Mouse (Mus musculus): Measurements from ENCODE around the gene Polr2h.
A peak's percentile ranks its signal among the peaks of the same experiment; 100 is the strongest.
"Not testable (repeated sequence)": the region's sequence is repeated elsewhere in the genome, so short reads cannot be mapped to it uniquely, and the experiment has no call there.

Gene Polr2h

GRCm38 (mm10) chr16:20717181-20717977 is at the start of gene Polr2h, which contains the start of gene Clcn2:
Gene Polr2h (plus strand): TSS chr16:20717665.
Gene Clcn2 (minus strand): TSS chr16:20717746.
- DNase-seq (ENCODE audit: low read depth), result peak; percentile 98

GRCm38 (mm10) chr16:20668013-20668412 is 49.5 kb upstream of the Polr2h start, which contains the start of gene Eif4g1:
Gene Eif4g1 (plus strand): TSS chr16:20668313.
- not testable (repeated sequence) for DNase-seq (ENCODE audit: low read depth)

- no peak for DNase-seq (ENCODE audit: low read depth)
Measured at GRCm38 (mm10) chr16:20670291-20670690, 47.2 kb upstream of the Polr2h start.

DNA sequence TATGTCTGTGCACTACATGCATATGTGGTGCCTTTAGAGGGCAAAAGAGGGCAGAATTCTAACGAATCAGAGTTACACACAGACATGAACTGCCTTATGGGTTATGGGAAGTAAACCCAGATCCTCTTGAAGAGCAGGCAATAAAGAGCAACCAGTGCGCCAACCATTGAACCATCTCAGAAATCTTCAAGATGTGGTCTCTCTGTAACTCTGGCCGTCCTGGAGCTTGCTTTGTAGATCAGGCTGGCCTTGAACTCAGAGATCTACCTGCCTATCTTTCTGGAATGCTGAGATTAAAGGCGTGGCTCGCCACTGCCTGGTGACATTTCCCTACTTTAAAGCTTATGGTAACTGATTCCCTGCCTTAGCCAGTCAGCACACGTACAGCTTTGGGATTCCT is 45.6 kb upstream of the Polr2h start:
- DNase-seq (ENCODE audit: low read depth), result peak; percentile 56

GRCm38 (mm10) chr16:20672500-20672902 is 45.0 kb upstream of the Polr2h start:
- DNase-seq (ENCODE audit: low read depth), result peak; percentile 94

GRCm38 (mm10) chr16:20672965-20673705 is 44.3 kb upstream of the Polr2h start:
- peak; percentile 49 for DNase-seq (ENCODE audit: low read depth)

- DNase-seq (ENCODE audit: low read depth), result peak; percentile 45
Measured at GRCm38 (mm10) chr16:20673706-20674303, 43.7 kb upstream of the Polr2h start.

- no peak for DNase-seq (ENCODE audit: low read depth)
Measured at GRCm38 (mm10) chr16:20675213-20675612, 42.3 kb upstream of the Polr2h start.

- peak; percentile 34 for DNase-seq (ENCODE audit: low read depth)
Measured at GRCm38 (mm10) chr16:20676702-20677101, 40.8 kb upstream of the Polr2h start.

- no peak for DNase-seq (ENCODE audit: low read depth)
Measured at GRCm38 (mm10) chr16:20677380-20677779, 40.1 kb upstream of the Polr2h start.

DNA sequence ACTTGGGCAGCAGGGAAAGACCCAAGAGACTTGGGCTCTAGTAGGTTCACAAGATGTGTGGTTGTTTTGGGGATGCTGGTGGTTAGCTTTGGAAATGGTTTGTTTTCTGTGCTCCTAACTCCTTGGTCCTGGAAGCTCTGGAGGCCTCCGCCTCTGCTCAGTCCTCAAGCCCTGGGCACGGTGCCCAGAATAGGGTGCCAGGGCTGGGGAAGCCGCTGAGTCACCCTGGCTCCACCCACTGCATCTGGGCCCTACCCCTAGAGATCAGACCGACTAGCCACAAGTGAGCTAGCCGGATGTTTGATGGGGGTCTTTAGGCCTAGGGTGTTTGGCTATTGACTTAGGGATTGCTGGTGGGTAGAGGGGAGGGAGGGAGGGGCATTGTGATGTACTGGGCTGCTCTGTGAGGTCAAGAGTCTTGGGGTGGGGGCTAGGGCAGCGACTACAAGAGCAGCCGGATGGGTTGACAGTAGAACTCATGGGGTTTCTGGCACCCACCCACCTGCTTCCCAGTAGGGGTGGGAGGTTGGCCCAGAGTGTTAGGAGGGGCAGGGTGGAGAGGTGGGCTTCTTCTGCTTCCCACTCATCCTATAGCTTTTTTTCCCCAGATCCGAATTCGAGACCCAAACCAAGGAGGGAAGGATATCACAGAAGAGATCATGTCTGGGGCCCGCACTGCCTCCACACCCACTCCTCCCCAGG is 39.3 kb upstream of the Polr2h start:
- DNase-seq (ENCODE audit: low read depth), result no peak

- no peak for DNase-seq (ENCODE audit: low read depth)
Measured at GRCm38 (mm10) chr16:20690774-20691173, 26.7 kb upstream of the Polr2h start.

DNA sequence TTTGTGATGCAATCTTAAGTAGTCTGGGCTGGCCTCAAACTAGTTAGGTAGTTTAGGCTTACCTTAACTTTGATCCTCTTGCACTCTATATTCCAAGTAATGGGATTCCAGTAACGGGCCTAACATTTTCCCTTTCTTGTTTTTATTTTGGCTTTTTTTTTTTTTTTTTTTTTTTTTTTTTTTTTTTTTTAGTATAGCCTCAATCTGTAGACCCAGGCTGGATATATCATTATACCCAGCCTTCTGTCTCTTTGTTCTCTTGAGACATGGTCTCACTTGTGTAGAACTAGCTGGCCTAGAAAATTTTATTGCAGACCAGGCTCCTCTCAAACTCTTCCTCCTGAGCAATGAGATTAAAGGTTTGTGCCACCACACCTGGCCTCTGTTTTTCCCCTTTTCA is 25.8 kb upstream of the Polr2h start:
- DNase-seq (ENCODE audit: low read depth), result no peak

DNA sequence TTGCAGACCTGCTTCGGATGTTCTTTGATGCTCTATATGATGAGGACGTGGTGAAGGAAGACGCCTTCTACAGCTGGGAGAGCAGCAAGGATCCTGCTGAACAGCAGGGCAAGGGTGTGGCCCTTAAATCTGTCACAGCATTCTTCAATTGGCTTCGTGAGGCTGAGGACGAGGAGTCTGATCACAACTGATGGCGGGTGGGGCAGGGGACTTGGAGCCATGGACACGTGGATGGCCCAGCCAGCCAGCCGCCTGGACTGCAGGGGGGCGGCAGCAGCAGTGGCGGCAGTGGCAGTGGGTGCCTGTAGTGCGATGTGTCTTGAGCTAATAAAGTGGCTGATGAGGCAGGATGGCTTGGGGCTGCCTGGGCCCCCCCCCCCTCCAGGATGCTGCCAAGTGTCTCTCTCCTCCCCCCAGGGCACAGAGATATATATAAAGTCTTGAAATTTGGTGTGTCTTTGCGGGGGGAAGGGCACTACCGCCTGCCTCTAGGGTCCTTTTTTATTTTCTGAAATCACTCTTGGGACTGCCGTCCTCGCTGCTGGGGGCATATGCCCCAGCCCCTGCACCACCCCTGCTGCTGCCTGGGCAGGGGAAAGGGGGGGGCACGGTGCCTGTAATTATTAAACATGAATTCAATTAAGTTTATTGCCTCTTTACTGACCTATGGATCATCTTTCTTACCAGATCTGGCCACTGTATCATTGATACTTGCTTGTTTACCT is 25.1 kb upstream of the Polr2h start:
- no peak for DNase-seq (ENCODE audit: low read depth)

- DNase-seq (ENCODE audit: low read depth), result peak; percentile 81
Measured at GRCm38 (mm10) chr16:20693111-20693701, 24.3 kb upstream of the Polr2h start, which contains the start of gene Fam131a. Gene Fam131a (plus strand): TSS chr16:20693241.

DNA sequence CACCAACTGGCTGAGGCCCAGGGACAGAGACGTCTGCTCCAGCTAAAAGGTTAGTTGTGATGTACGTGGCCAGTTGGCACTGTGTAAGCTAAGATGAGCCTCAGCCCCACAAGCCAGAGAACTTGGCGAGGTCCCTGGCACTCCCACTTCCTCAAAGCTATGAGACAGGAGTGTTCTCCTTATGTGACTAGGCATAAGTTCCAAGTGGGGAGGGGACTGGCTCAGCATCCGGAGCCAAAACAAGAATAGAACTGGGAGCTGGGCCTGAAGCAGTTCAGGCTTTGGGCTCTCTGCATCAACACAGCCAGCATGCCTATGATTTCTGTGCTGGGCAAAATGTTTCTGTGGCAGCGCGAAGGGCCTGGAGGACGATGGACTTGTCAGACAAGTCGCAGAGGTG is 22.7 kb upstream of the Polr2h start:
- peak; percentile 14 for DNase-seq (ENCODE audit: low read depth)

GRCm38 (mm10) chr16:20695622-20696323 is 21.7 kb upstream of the Polr2h start:
- peak; percentile 57 for DNase-seq (ENCODE audit: low read depth)

- DNase-seq (ENCODE audit: low read depth), result no peak
Measured at GRCm38 (mm10) chr16:20699266-20699665, 18.2 kb upstream of the Polr2h start.

DNA sequence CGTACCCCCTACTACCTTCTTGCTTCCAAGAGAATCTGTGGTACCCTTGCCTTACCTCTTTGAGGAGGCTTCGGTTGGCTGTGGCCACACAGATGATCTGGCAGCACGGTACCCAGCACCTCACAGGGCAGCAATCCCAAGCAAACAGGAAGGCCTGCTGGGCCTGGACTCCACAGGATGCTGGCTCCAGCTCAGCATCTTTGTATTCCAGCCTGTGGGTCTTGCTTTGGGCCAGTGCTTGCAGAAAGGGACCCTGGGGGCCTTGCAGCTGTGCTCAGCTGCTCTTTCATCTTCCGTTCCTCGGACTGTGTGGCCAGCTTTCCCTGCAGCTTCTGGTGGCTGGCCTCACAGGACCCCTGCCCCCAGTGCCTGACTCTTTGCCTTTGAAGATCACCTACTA is 17.4 kb upstream of the Polr2h start:
- no peak for DNase-seq (ENCODE audit: low read depth)

DNA sequence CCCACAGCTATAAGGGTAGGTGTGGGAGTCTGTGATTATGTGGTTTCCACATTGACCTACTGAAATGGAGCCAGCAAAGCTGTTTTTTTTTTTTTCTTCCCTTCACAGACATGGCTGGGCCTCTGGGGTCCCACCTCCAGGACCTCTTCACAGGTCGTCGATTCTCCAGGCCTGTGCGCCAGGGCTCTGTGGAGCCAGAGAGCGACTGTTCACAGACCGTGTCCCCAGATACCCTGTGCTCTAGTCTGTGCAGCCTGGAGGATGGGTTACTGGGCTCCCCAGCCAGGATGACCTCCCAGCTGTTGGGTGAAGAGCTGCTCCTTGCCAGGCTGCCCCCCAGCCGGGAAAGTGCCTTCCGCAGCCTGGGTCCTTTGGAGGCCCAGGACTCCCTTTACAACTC is 16.1 kb upstream of the Polr2h start:
- no peak for DNase-seq (ENCODE audit: low read depth)

Measured in induced T-regulatory cell, adult 2 months (primary cell).